8 mouse cellular contexts compared by ENCODE assay signal in genomic region chr4:132883561-132884063, GRCm38 (mm10). TPM values are rescaled to one million over a fixed set of nuclear protein-coding genes. Genes with fewer than 3 reads are reported as not detected.
DNase-seq lines count a peak whose midpoint lies in the region; ATAC-seq and TF ChIP-seq lines count a peak whose summit lies in the region.

No protein-coding gene starts in this region.

- H3K4me3 ChIP-seq in heart, embryonic 12.5 days, result peak overlapping the region; percentile 82
- H3K4me3 ChIP-seq in embryonic fibroblast, embryonic 13.5 days (ENCODE audit: insufficient read depth, low read length), result peak overlapping the region; percentile 86
- peak overlapping the region; percentile 75 for H3K4me3 ChIP-seq in intestine, embryonic 15.5 days (replicated peaks)
- peak overlapping the region; percentile 97 for H3K4me3 ChIP-seq in midbrain, postnatal 0 days (ENCODE audit: low read depth, low read length)

- peaks cover 37% of the 10 kb centered on the region for H3K4me1 ChIP-seq in heart, embryonic 12.5 days (replicated peaks)
- peaks cover 6% of the 10 kb centered on the region for H3K4me1 ChIP-seq in embryonic fibroblast, embryonic 13.5 days (ENCODE audit: control insufficient read depth, insufficient read depth, low read length)
- peaks cover 19% of the 10 kb centered on the region for H3K4me1 ChIP-seq in intestine, embryonic 15.5 days (replicated peaks)
- peaks cover 10% of the 10 kb centered on the region; the same call in 1 of the 2 replicates for H3K4me1 ChIP-seq in midbrain, postnatal 0 days (ENCODE audit: insufficient read depth, low read length)

- peak overlapping the region; percentile 78 for H3K4me2 ChIP-seq in heart, embryonic 12.5 days
- peak overlapping the region; percentile 85 for H3K4me2 ChIP-seq in intestine, embryonic 15.5 days (replicated peaks)
- peak overlapping the region; percentile 63 for H3K4me2 ChIP-seq in midbrain, postnatal 0 days (ENCODE audit: low read depth, low read length, poor library complexity, severe bottlenecking)

- TF ChIP-seq POLR2A in embryonic fibroblast, embryonic 13.5 days (IDR thresholded peaks at IDR 0.05; ENCODE audit: low read depth, low read length), result no peak

- no peaks in the 10 kb centered on the region for H3K27me3 ChIP-seq in heart, embryonic 12.5 days (replicated peaks)
- H3K27me3 ChIP-seq in intestine, embryonic 15.5 days (replicated peaks), result no peaks in the 10 kb centered on the region
- no peaks in the 10 kb centered on the region for H3K27me3 ChIP-seq in midbrain, postnatal 0 days (ENCODE audit: insufficient read depth, low read length)

- no peak for TF ChIP-seq CTCF in embryonic fibroblast, embryonic 13.5 days (IDR thresholded peaks at IDR 0.05; ENCODE audit: borderline replicate concordance, insufficient read depth, low read length)
- TF ChIP-seq CTCF in midbrain, postnatal 0 days (IDR thresholded peaks at IDR 0.05), result no peak

- DNase-seq in heart, postnatal 4 days, result no peak
- peak; percentile 41 for DNase-seq in CD4-positive helper T cell, adult 2 months (ENCODE audit: low read depth, low spot score)
- DNase-seq in midbrain, postnatal 0 days (ENCODE audit: low spot score), result no peak
- DNase-seq in cerebellum, postnatal 10 days, result no peak

- no peaks in the 10 kb centered on the region for H3K9me3 ChIP-seq in heart, embryonic 12.5 days (replicated peaks)
- no peaks in the 10 kb centered on the region for H3K9me3 ChIP-seq in intestine, embryonic 15.5 days
- no peaks in the 10 kb centered on the region for H3K9me3 ChIP-seq in midbrain, postnatal 0 days (ENCODE audit: low read length)

- ATAC-seq in heart, embryonic 12.5 days (ENCODE audit: insufficient number of reproducible peaks, low FRiP score), result no peak
- ATAC-seq in intestine, embryonic 15.5 days, result no peak
- ATAC-seq in midbrain, postnatal 0 days (ENCODE audit: low FRiP score), result peak; percentile 61; the same call in 1 of the 2 replicates
- no peak for ATAC-seq in activated CD4-positive, CD25-positive, alpha-beta regulatory T cell, adult 4 months

- peak overlapping the region; percentile 94 for H3K9ac ChIP-seq in heart, embryonic 12.5 days
- peak overlapping the region; percentile 84 for H3K9ac ChIP-seq in intestine, embryonic 15.5 days
- peak overlapping the region; percentile 91 for H3K9ac ChIP-seq in midbrain, postnatal 0 days (replicated peaks; ENCODE audit: low read length, poor library complexity, severe bottlenecking)

- WGBS in heart, embryonic 12.5 days, result 3% methylated on average over 21 of the region's 21 CpGs
- WGBS in intestine, embryonic 15.5 days, result 1% methylated on average over 21 of the region's 21 CpGs
- WGBS in midbrain, postnatal 0 days, result 3% methylated on average over 21 of the region's 21 CpGs

- peaks cover 18% of the 10 kb centered on the region for H3K36me3 ChIP-seq in heart, embryonic 12.5 days
- H3K36me3 ChIP-seq in intestine, embryonic 15.5 days, result peaks cover 5% of the 10 kb centered on the region; the same call in 1 of the 2 replicates
- H3K36me3 ChIP-seq in midbrain, postnatal 0 days (ENCODE audit: insufficient read depth, low read length), result peaks cover 4% of the 10 kb centered on the region; the same call in 1 of the 2 replicates

- H3K27ac ChIP-seq in heart, embryonic 12.5 days (ENCODE audit: poor library complexity, severe bottlenecking), result peak overlapping the region; percentile 86
- H3K27ac ChIP-seq in embryonic fibroblast, embryonic 13.5 days (ENCODE audit: insufficient read depth, low read length), result peak overlapping the region; percentile 22
- H3K27ac ChIP-seq in intestine, embryonic 15.5 days, result peak overlapping the region; percentile 81
- H3K27ac ChIP-seq in midbrain, postnatal 0 days (ENCODE audit: low read depth, low read length), result peak overlapping the region; percentile 77

RNA-seq across cellular contexts. Expression of gene Stx12, which starts 0.7 kb away (rescaled TPM):
- 60.1 and 60.9 TPM in 2 replicates for polyA plus RNA-seq in heart, embryonic 12.5 days (2016; fragmentation: Nextera tagmentation; extraction: Ambion mirVana)
- total RNA-seq in heart, postnatal 4 days (2021), result 10 to 100 TPM; 53.9 to 54.9 TPM
- polyA plus RNA-seq in embryonic fibroblast, embryonic 13.5 days (2011; ENCODE audit: insufficient read length, low read depth, missing spikeins), result 71.8 and 72.4 TPM in 2 replicates
- 54.2 and 57.7 TPM in 2 replicates for polyA plus RNA-seq in intestine, embryonic 15.5 days (2015; fragmentation: Nextera tagmentation; extraction: Ambion mirVana)
- 142 and 153 TPM in 2 replicates for total RNA-seq in midbrain, postnatal 0 days (2014; rRNA removed)
- polyA plus RNA-seq in midbrain, postnatal 0 days (2015; fragmentation: Nextera tagmentation; extraction: Ambion mirVana), result 151 and 158 TPM in 2 replicates
- 10 to 100 TPM; 33.0 to 36.2 TPM for polyA plus RNA-seq in activated CD4-positive, CD25-positive, alpha-beta regulatory T cell, adult 4 months (2017; shearing (Covaris generic))

RNA-seq across cellular contexts. Expression of gene Fam76a, which starts 38.7 kb away (rescaled TPM):
- 25.9 and 29.0 TPM in 2 replicates for polyA plus RNA-seq in heart, embryonic 12.5 days (2016; fragmentation: Nextera tagmentation; extraction: Ambion mirVana)
- total RNA-seq in heart, postnatal 4 days (2021), result 10 to 100 TPM; 33.5 to 38.1 TPM
- polyA plus RNA-seq in embryonic fibroblast, embryonic 13.5 days (2011; ENCODE audit: insufficient read length, low read depth, missing spikeins), result 33.5 and 38.8 TPM in 2 replicates
- 41.8 and 45.3 TPM in 2 replicates for polyA plus RNA-seq in intestine, embryonic 15.5 days (2015; fragmentation: Nextera tagmentation; extraction: Ambion mirVana)
- total RNA-seq in midbrain, postnatal 0 days (2014; rRNA removed), result 16.6 and 21.0 TPM in 2 replicates
- polyA plus RNA-seq in midbrain, postnatal 0 days (2015; fragmentation: Nextera tagmentation; extraction: Ambion mirVana), result 31.0 and 38.2 TPM in 2 replicates
- 10 to 100 TPM; 17.3 to 19.3 TPM for polyA plus RNA-seq in activated CD4-positive, CD25-positive, alpha-beta regulatory T cell, adult 4 months (2017; shearing (Covaris generic))

RNA-seq across cellular contexts. Expression of gene Ppp1r8, which starts 40.6 kb away (rescaled TPM):
- 28.6 and 30.0 TPM in 2 replicates for polyA plus RNA-seq in heart, embryonic 12.5 days (2016; fragmentation: Nextera tagmentation; extraction: Ambion mirVana)
- 10 to 100 TPM; 31.0 to 34.2 TPM for total RNA-seq in heart, postnatal 4 days (2021)
- 51.1 and 59.9 TPM in 2 replicates for polyA plus RNA-seq in embryonic fibroblast, embryonic 13.5 days (2011; ENCODE audit: insufficient read length, low read depth, missing spikeins)
- polyA plus RNA-seq in intestine, embryonic 15.5 days (2015; fragmentation: Nextera tagmentation; extraction: Ambion mirVana), result 50.4 and 54.1 TPM in 2 replicates
- total RNA-seq in midbrain, postnatal 0 days (2014; rRNA removed), result 55.1 and 59.6 TPM in 2 replicates
- 42.2 and 45.0 TPM in 2 replicates for polyA plus RNA-seq in midbrain, postnatal 0 days (2015; fragmentation: Nextera tagmentation; extraction: Ambion mirVana)
- 10 to 100 TPM; 25.3 to 26.3 TPM for polyA plus RNA-seq in activated CD4-positive, CD25-positive, alpha-beta regulatory T cell, adult 4 months (2017; shearing (Covaris generic))

Comparison
In these comparisons a context has a peak if more than half of its experiments do, and no peak if none do; other contexts are left out.
1. H3K27ac ChIP-seq: peak in every context shown above with its lines; median percentile 86 in heart, embryonic 12.5 days; 81 in intestine, embryonic 15.5 days; 77 in midbrain, postnatal 0 days; 22 in embryonic fibroblast, embryonic 13.5 days.